Mouse (Mus musculus) layer of hippocampus, postnatal 36 days (tissue): ENCODE measurements at regions not wholly inside any gene's neighbourhood (a gene's known extent, or its start where the extent isn't known, plus 50 kb on each side); places are given as distances from the start of the nearest gene placed in this dataset.

Experiments used
- DNase-seq, 2 experiments: peaks; one replicate each; pipeline ENCODE4 v3.0.0; 2022

GRCm38 (mm10) chr11:17464875-17465274, 207.5 kb downstream of the C1d start:
- no peak for DNase-seq

GRCm38 (mm10) chr11:17468431-17469165, 211.2 kb downstream of the C1d start:
- no peak for DNase-seq

- DNase-seq, result no peak
Observed at GRCm38 (mm10) chr11:17481436-17481996, 224.1 kb downstream of the C1d start.

- no peak for DNase-seq
Observed at GRCm38 (mm10) chr11:17483849-17484441, 226.6 kb downstream of the C1d start.

- DNase-seq, result no peak
Observed at GRCm38 (mm10) chr11:17501120-17502043, 244.0 kb downstream of the C1d start.

- DNase-seq, result no peak
Observed at GRCm38 (mm10) chr11:17502052-17502451, 244.7 kb downstream of the C1d start.

GRCm38 (mm10) chr11:17522220-17522919, 265.0 kb downstream of the C1d start:
- DNase-seq, result no peak

GRCm38 (mm10) chr11:17523329-17523728, 265.9 kb downstream of the C1d start:
- no peak for DNase-seq

GRCm38 (mm10) chr11:17524985-17525775, 267.8 kb downstream of the C1d start:
- no peak for DNase-seq

- no peak for DNase-seq
Observed at GRCm38 (mm10) chr11:17526476-17526875, 269.1 kb downstream of the C1d start.

- no peak for DNase-seq
Observed at GRCm38 (mm10) chr11:17528609-17529008, 271.2 kb downstream of the C1d start.

- no peak for DNase-seq
Observed at GRCm38 (mm10) chr11:17533706-17534105, 276.3 kb downstream of the C1d start.

GRCm38 (mm10) chr11:17546286-17546685, 288.9 kb downstream of the C1d start:
- no peak for DNase-seq

- no peak for DNase-seq
Observed at GRCm38 (mm10) chr11:17549148-17549547, 291.8 kb downstream of the C1d start.

GRCm38 (mm10) chr11:17555276-17555675, 297.9 kb downstream of the C1d start:
- DNase-seq, result no peak

- no peak for DNase-seq
Observed at GRCm38 (mm10) chr11:17591780-17592487, 334.6 kb downstream of the C1d start.

GRCm38 (mm10) chr11:17603726-17604493, 346.5 kb downstream of the C1d start:
- no peak for DNase-seq

- DNase-seq, result no peak
Observed at GRCm38 (mm10) chr11:17620462-17621248, 333.0 kb downstream of the Etaa1 start.
